Mouse (Mus musculus): ENCODE measurements at regions not wholly inside any gene's neighbourhood (a gene's known extent, or its start where the extent isn't known, plus 50 kb on each side); places are given as distances from the start of the nearest gene placed in this dataset.
A peak's percentile ranks its signal among the peaks of the same experiment; 100 is the strongest.

DNA sequence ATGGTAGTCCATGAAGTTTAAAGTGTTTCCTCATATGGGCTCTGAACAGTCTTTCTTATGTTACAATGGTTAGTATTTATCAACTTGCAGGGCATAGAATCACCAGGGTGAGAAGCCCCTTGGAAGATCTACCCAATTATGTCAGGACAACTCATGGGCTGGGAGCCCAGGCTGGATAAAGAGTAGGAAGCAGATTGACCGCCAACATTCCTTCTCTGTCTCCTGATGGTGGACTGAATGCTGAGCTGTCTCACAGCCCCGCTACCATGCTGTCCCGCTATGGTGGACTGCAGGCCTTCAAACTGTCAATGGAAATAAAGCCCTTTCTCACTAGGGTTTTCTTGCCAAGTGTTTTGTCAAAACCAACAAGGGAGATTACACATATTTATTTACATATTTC lies 69.2 kb upstream of the Kcnj6 start:
- H3K4me2 ChIP-seq (ENCODE audit: insufficient read depth, low read depth, poor library complexity, severe bottlenecking): no peak overlapping the region
- no peak overlapping the region for H3K9ac ChIP-seq (ENCODE audit: insufficient read depth, low read depth)
- in situ Hi-C loops (cut with MboI; ENCODE audit: low pct_ligation_motif_present, low pct_unique_long_range_greater_than_20kb, low sequenced_read_pairs): no loop called here
- H3K9me3 ChIP-seq (replicated peaks; ENCODE audit: low read length): peaks cover 2% of the 10 kb centered on the region
- H3K27ac ChIP-seq (ENCODE audit: insufficient read depth, low read depth): no peak overlapping the region
- H3K4me3 ChIP-seq (replicated peaks in 1 of 3; ENCODE audit: low read depth in 2 of 3, low read length in 2 of 3, poor library complexity in 1 of 3): no peak overlapping the region
- dilution Hi-C loops (cut with MboI; ENCODE audit: extremely low pct_ligation_motif_present, extremely low pct_unique_long_range_greater_than_20kb, low sequenced_read_pairs): no loop called here
- no peaks in the 10 kb centered on the region for H3K79me2 ChIP-seq (replicated peaks; ENCODE audit: control insufficient read depth, extremely low read depth, insufficient read depth, poor library complexity, severe bottlenecking)
- DNase-seq (ENCODE audit: extremely low read depth): no peak
- H3K27me3 ChIP-seq (replicated peaks): peaks cover 88% of the 10 kb centered on the region
- H3K36me3 ChIP-seq (replicated peaks in 1 of 2; ENCODE audit: control insufficient read depth in 1 of 2, insufficient read depth in 1 of 2, low read length in 1 of 2): no peaks in the 10 kb centered on the region
- TF ChIP-seq TCF12 (IDR thresholded peaks at IDR 0.05; ENCODE audit: low read depth, low read length) (no peak), GABPA (IDR thresholded peaks at IDR 0.05; ENCODE audit: insufficient replicate concordance, low read depth, low read length) (no peak), HCFC1 (IDR thresholded peaks at IDR 0.05; ENCODE audit: low read depth, low read length) (no peak)
- peaks cover 0 to under 1% of the 10 kb centered on the region in 2 experiments; a peak in 1 of 4 replicates for H3K4me1 ChIP-seq (ENCODE audit: control insufficient read depth in 1 of 2, insufficient read depth in 2 of 2)

DNA sequence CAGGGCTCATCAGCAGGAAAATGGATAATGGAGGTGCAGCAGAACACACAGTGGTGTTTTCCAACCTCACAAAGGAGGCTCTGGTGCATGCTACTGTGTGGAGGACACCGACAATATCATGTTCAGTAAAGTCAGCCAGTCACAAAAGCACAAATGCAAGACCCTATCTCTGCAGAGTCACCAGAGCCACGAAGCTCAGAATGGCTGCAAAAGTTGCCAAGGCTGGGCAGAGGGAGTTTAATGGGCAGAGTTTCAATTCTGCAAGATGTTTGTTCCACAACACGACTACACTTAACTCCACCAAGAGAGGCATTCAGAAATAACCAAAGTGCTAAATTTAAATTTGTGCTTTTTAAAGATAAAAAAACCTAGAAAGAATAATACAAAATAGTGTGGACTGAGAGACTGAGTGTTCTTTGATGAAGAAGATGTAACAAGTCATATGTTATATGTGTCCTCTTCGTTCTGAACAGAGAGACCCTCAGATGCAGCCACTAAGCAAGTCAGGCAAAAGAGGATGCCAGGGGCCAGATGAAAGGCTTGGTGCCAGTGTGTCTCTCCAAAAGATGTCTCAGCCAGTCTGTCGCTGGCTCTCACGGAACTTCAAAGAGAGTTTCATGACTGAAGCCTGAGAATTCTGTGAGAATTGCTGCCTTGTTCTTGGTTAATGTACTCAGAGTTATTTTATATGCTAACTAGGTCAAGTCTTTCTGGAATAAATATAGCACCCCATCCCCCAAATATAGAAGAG lies 95.1 kb upstream of the Kcnj6 start:
- Histone ChIP-seq H3K4me1 (ENCODE audit: control insufficient read depth in 1 of 2, insufficient read depth in 2 of 2) (no peaks in the 10 kb centered on the region), H3K9ac (ENCODE audit: insufficient read depth, low read depth) (no peak overlapping the region), H3K79me2 (replicated peaks; ENCODE audit: control insufficient read depth, extremely low read depth, insufficient read depth, poor library complexity, severe bottlenecking) (no peaks in the 10 kb centered on the region), H3K27me3 (replicated peaks) (peaks cover 70% of the 10 kb centered on the region), H3K4me2 (ENCODE audit: insufficient read depth, low read depth, poor library complexity, severe bottlenecking) (no peak overlapping the region), H3K4me3 (replicated peaks in 1 of 3; ENCODE audit: low read depth in 2 of 3, low read length in 2 of 3, poor library complexity in 1 of 3) (no peak overlapping the region), H3K27ac (ENCODE audit: insufficient read depth, low read depth) (no peak overlapping the region), H3K9me3 (replicated peaks; ENCODE audit: low read length) (peaks cover 3% of the 10 kb centered on the region), H3K36me3 (replicated peaks in 1 of 2; ENCODE audit: control insufficient read depth in 1 of 2, insufficient read depth in 1 of 2, low read length in 1 of 2) (no peaks in the 10 kb centered on the region)
- dilution Hi-C loops (cut with MboI; ENCODE audit: extremely low pct_ligation_motif_present, extremely low pct_unique_long_range_greater_than_20kb, low sequenced_read_pairs) (no loop called here), in situ Hi-C loops (cut with MboI; ENCODE audit: low pct_ligation_motif_present, low pct_unique_long_range_greater_than_20kb, low sequenced_read_pairs) (no loop called here)
- TF ChIP-seq MEF2A (IDR thresholded peaks at IDR 0.05; ENCODE audit: borderline replicate concordance, low read depth, low read length): no peak
- TF ChIP-seq POLR2AphosphoS2 (IDR thresholded peaks at IDR 0.05; ENCODE audit: low read depth, low read length): no peak
- no peak for TF ChIP-seq BHLHE40 (IDR thresholded peaks at IDR 0.05; ENCODE audit: low read depth, low read length)
- no peak for DNase-seq (ENCODE audit: extremely low read depth)

DNA sequence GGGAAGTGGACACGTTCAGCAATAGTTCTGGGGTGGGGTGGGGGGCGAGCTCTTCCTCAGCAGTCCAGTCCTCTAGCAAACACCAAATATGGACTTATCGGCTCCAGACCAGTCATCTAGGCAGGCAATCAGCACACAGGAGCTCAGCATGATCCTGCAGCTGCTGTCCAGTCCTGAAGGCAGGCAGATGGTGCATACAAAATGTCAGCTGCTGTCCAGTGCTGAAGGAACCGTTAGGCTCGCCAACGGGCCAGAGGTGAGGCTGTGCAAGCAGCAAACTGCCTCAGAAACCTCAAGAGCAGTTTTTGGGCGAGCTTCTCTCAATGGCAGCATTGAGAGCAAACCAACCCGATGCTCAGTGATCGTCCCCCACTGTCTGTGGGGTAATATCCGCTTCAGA lies 96.3 kb upstream of the Kcnj6 start:
- Histone ChIP-seq H3K27ac (ENCODE audit: insufficient read depth, low read depth) (no peak overlapping the region), H3K27me3 (replicated peaks) (peaks cover 76% of the 10 kb centered on the region), H3K36me3 (replicated peaks in 1 of 2; ENCODE audit: control insufficient read depth in 1 of 2, insufficient read depth in 1 of 2, low read length in 1 of 2) (no peaks in the 10 kb centered on the region), H3K4me1 (ENCODE audit: control insufficient read depth in 1 of 2, insufficient read depth in 2 of 2) (no peaks in the 10 kb centered on the region), H3K9me3 (replicated peaks; ENCODE audit: low read length) (peaks cover 3% of the 10 kb centered on the region), H3K4me2 (ENCODE audit: insufficient read depth, low read depth, poor library complexity, severe bottlenecking) (no peak overlapping the region), H3K4me3 (replicated peaks in 1 of 3; ENCODE audit: low read depth in 2 of 3, low read length in 2 of 3, poor library complexity in 1 of 3) (no peak overlapping the region), H3K79me2 (replicated peaks; ENCODE audit: control insufficient read depth, extremely low read depth, insufficient read depth, poor library complexity, severe bottlenecking) (no peaks in the 10 kb centered on the region), H3K9ac (ENCODE audit: insufficient read depth, low read depth) (no peak overlapping the region)
- in situ Hi-C loops (cut with MboI; ENCODE audit: low pct_ligation_motif_present, low pct_unique_long_range_greater_than_20kb, low sequenced_read_pairs) (no loop called here), dilution Hi-C loops (cut with MboI; ENCODE audit: extremely low pct_ligation_motif_present, extremely low pct_unique_long_range_greater_than_20kb, low sequenced_read_pairs) (no loop called here)
- TF ChIP-seq IRF4 (IDR thresholded peaks at IDR 0.05; ENCODE audit: low read depth, low read length) (no peak), SIN3A (IDR thresholded peaks at IDR 0.05; ENCODE audit: low read length) (peak; percentile 93), MXI1 (IDR thresholded peaks at IDR 0.05; ENCODE audit: low read depth, low read length) (peak; percentile 94)
- DNase-seq (ENCODE audit: extremely low read depth): peak; percentile 45
